9 mouse cellular contexts compared by ENCODE assay signal in genomic region chr14:14631750-14632149, GRCm38 (mm10).
DNase-seq lines count a peak whose midpoint lies in the region; ATAC-seq and TF ChIP-seq lines count a peak whose summit lies in the region.
"Had no signal": no experiment of that assay in that cellular context is flagged by ENCODE, and none has a peak within 500 bp of the region (broad histone marks: within the 10 kb centered on the region; RNA-seq: fewer than 3 reads in every experiment).

No protein-coding gene starts in this region.

- WGBS in heart, embryonic 12.5 days, result 30% methylated on average over 6 of the region's 6 CpGs
- WGBS in liver, embryonic 12.5 days (ENCODE audit: insufficient replicate concordance), result 22% methylated on average over 6 of the region's 6 CpGs

- TF ChIP-seq CTCF in E14TG2a.4 (conservative IDR thresholded peaks at IDR 0.05; ENCODE audit: low read length), result no peak

- no peak for ATAC-seq in heart, embryonic 12.5 days (ENCODE audit: insufficient number of reproducible peaks, low FRiP score)
- peak; percentile 51; the same call in 1 of the 2 replicates for ATAC-seq in liver, embryonic 12.5 days
- ATAC-seq in erythroid progenitor cell, adult 5-6 weeks (replicated peaks; ENCODE audit: low FRiP score, poor library complexity, severe bottlenecking), result no peak

- H3K4me2 ChIP-seq in heart, embryonic 12.5 days, result no peak overlapping the region; the same call in 1 of the 2 replicates
- peak overlapping the region; percentile 71 for H3K4me2 ChIP-seq in liver, embryonic 12.5 days

- no peaks in the 10 kb centered on the region for H3K36me3 ChIP-seq in heart, embryonic 12.5 days
- H3K36me3 ChIP-seq in E14TG2a.4 (ENCODE audit: insufficient read depth, low read length), result no peaks in the 10 kb centered on the region
- H3K36me3 ChIP-seq in liver, embryonic 12.5 days, result no peaks in the 10 kb centered on the region

- no peaks in the 10 kb centered on the region for H3K9me3 ChIP-seq in heart, embryonic 12.5 days (replicated peaks)
- no peaks in the 10 kb centered on the region for H3K9me3 ChIP-seq in E14TG2a.4 (ENCODE audit: low read length)
- no peaks in the 10 kb centered on the region for H3K9me3 ChIP-seq in liver, embryonic 12.5 days (replicated peaks)

- peak; percentile 79 for DNase-seq in heart, adult 11 months
- DNase-seq in ZHBTc4 (ENCODE audit: low read depth, low spot score), result peak; percentile 55
- DNase-seq in layer of hippocampus, postnatal 36 days, result no peak
- DNase-seq in spleen, adult 12 weeks (ENCODE audit: low spot score), result no peak
- DNase-seq: cerebellum, adult 9-10 months had no signal

- H3K27me3 ChIP-seq in heart, embryonic 12.5 days (replicated peaks), result no peaks in the 10 kb centered on the region
- no peaks in the 10 kb centered on the region for H3K27me3 ChIP-seq in E14TG2a.4 (ENCODE audit: insufficient read depth, low read length)
- H3K27me3 ChIP-seq in liver, embryonic 12.5 days (replicated peaks), result no peaks in the 10 kb centered on the region

- H3K9ac ChIP-seq in heart, embryonic 12.5 days, result no peak overlapping the region
- H3K9ac ChIP-seq in liver, embryonic 12.5 days, result no peak overlapping the region

- peaks cover 4% of the 10 kb centered on the region; the same call in 1 of the 2 replicates for H3K4me1 ChIP-seq in heart, embryonic 12.5 days (replicated peaks)
- H3K4me1 ChIP-seq in E14TG2a.4 (replicated peaks; ENCODE audit: low read depth, low read length), result peaks cover 36% of the 10 kb centered on the region
- H3K4me1 ChIP-seq in liver, embryonic 12.5 days, result peaks cover 21% of the 10 kb centered on the region

- no peak overlapping the region for H3K4me3 ChIP-seq in heart, embryonic 12.5 days
- H3K4me3 ChIP-seq in E14TG2a.4 (replicated peaks; ENCODE audit: low read length), result peak overlapping the region; percentile 66
- H3K4me3 ChIP-seq in liver, embryonic 12.5 days, result no peak overlapping the region

- no peak overlapping the region for H3K27ac ChIP-seq in heart, embryonic 12.5 days (ENCODE audit: poor library complexity, severe bottlenecking)
- no peak overlapping the region for H3K27ac ChIP-seq in liver, embryonic 12.5 days

Comparison
In these comparisons a context has a peak if more than half of its experiments do, and no peak if none do; other contexts are left out.
1. DNase-seq: peak in heart, adult 11 months (single experiment) and ZHBTc4 (single experiment); none in layer of hippocampus, postnatal 36 days (0 of 2) and spleen, adult 12 weeks (single experiment).